Comparison of ENCODE assay signal across 9 mouse cellular contexts in genomic region chr3:41284897-41285296, GRCm38 (mm10).
A peak's percentile ranks its signal among the peaks of the same experiment; 100 is the strongest.
DNase-seq lines count a peak whose midpoint lies in the region; ATAC-seq and TF ChIP-seq lines count a peak whose summit lies in the region.
"Had no signal": no experiment of that assay in that cellular context is flagged by ENCODE, and none has a peak within 500 bp of the region (broad histone marks: within the 10 kb centered on the region; RNA-seq: fewer than 3 reads in every experiment).

No protein-coding gene starts in this region.

- H3K4me2 ChIP-seq in embryonic facial prominence, embryonic 14.5 days (ENCODE audit: low read depth, low read length) = peak overlapping the region; percentile 10
- H3K4me2 ChIP-seq in hindbrain, embryonic 13.5 days = no peak overlapping the region
- H3K4me2 ChIP-seq in limb, embryonic 11.5 days (ENCODE audit: low read depth, severe bottlenecking) = peak overlapping the region; percentile 28; the same call in 1 of the 2 replicates
- peak overlapping the region; percentile 71 for H3K4me2 ChIP-seq in myocyte (ENCODE audit: low read depth)
- H3K4me2 ChIP-seq: midbrain, embryonic 12.5 days had no signal

- 15% methylated on average over 13 of the region's 13 CpGs for WGBS in embryonic facial prominence, embryonic 14.5 days
- 25% methylated on average over 13 of the region's 13 CpGs for WGBS in hindbrain, embryonic 13.5 days
- 10% methylated on average over 13 of the region's 13 CpGs for WGBS in limb, embryonic 11.5 days

- ATAC-seq in embryonic facial prominence, embryonic 14.5 days (ENCODE audit: low read depth) = peak; percentile 79
- ATAC-seq in hindbrain, embryonic 13.5 days (ENCODE audit: low FRiP score) = peak; percentile 66; the same call in 1 of the 2 replicates
- ATAC-seq in limb, embryonic 11.5 days (ENCODE audit: insufficient number of reproducible peaks, low FRiP score, low TSS enrichment, low read depth) = peak; percentile 66; the same call in 1 of the 2 replicates
- ATAC-seq in erythroblast, adult 5-6 weeks (replicated peaks; ENCODE audit: low FRiP score, poor library complexity, severe bottlenecking) = no peak

- TF ChIP-seq POLR2A in myocyte (IDR thresholded peaks at IDR 0.05; ENCODE audit: insufficient read length, low read depth) = no peak

- H3K4me1 ChIP-seq in embryonic facial prominence, embryonic 14.5 days (ENCODE audit: control insufficient read depth, insufficient read depth, low read length) = peaks cover 19% of the 10 kb centered on the region
- H3K4me1 ChIP-seq in hindbrain, embryonic 13.5 days (replicated peaks) = peaks cover 10% of the 10 kb centered on the region; the same call in 1 of the 2 replicates
- peaks cover 11% of the 10 kb centered on the region; the same call in 1 of the 2 replicates for H3K4me1 ChIP-seq in limb, embryonic 11.5 days (ENCODE audit: control insufficient read depth, insufficient read depth, low read length)
- H3K4me1 ChIP-seq: midbrain, embryonic 12.5 days had no signal

- no peaks in the 10 kb centered on the region for H3K36me3 ChIP-seq in embryonic facial prominence, embryonic 14.5 days (ENCODE audit: control insufficient read depth, insufficient read depth, low read length)
- no peaks in the 10 kb centered on the region for H3K36me3 ChIP-seq in hindbrain, embryonic 13.5 days
- H3K36me3 ChIP-seq in limb, embryonic 11.5 days (ENCODE audit: control insufficient read depth, insufficient read depth, low read length) = no peaks in the 10 kb centered on the region
- no peaks in the 10 kb centered on the region for H3K36me3 ChIP-seq in myocyte (ENCODE audit: control insufficient read depth, insufficient read depth)
- H3K36me3 ChIP-seq: midbrain, embryonic 12.5 days had no signal

- DNase-seq in right cerebral cortex, adult 2 months (ENCODE audit: low spot score in 2 of 2) = peak; percentile 21 to 42
- DNase-seq in right cerebral cortex, postnatal 4 days = no peak
- DNase-seq in embryonic facial prominence, embryonic 14.5 days (ENCODE audit: low spot score) = peak; percentile 87
- peak; percentile 62 for DNase-seq in limb, embryonic 11.5 days (ENCODE audit: low spot score)
- no peak for DNase-seq in cerebellum, adult 11 months

- H3K4me3 ChIP-seq in embryonic facial prominence, embryonic 14.5 days (ENCODE audit: low read depth, low read length) = no peak overlapping the region
- H3K4me3 ChIP-seq in hindbrain, embryonic 13.5 days = no peak overlapping the region
- H3K4me3 ChIP-seq in limb, embryonic 11.5 days (ENCODE audit: low read depth, low read length) = no peak overlapping the region
- no peak overlapping the region for H3K4me3 ChIP-seq in myocyte
- H3K4me3 ChIP-seq: midbrain, embryonic 12.5 days had no signal

- H3K9me3 ChIP-seq in embryonic facial prominence, embryonic 14.5 days (ENCODE audit: control insufficient read depth, low read length) = no peaks in the 10 kb centered on the region
- H3K9me3 ChIP-seq in hindbrain, embryonic 13.5 days = no peaks in the 10 kb centered on the region
- no peaks in the 10 kb centered on the region for H3K9me3 ChIP-seq in limb, embryonic 11.5 days (ENCODE audit: control insufficient read depth, low read length)
- H3K9me3 ChIP-seq: midbrain, embryonic 12.5 days had no signal

- H3K9ac ChIP-seq in embryonic facial prominence, embryonic 14.5 days (ENCODE audit: low read depth, low read length) = no peak overlapping the region
- H3K9ac ChIP-seq in hindbrain, embryonic 13.5 days = no peak overlapping the region
- H3K9ac ChIP-seq in limb, embryonic 11.5 days (ENCODE audit: low read length) = no peak overlapping the region
- H3K9ac ChIP-seq: midbrain, embryonic 12.5 days had no signal

- no peaks in the 10 kb centered on the region for H3K79me2 ChIP-seq in myocyte (ENCODE audit: control insufficient read depth, insufficient read depth)

- peak overlapping the region; percentile 23 for H3K27ac ChIP-seq in embryonic facial prominence, embryonic 14.5 days (replicated peaks; ENCODE audit: low read depth, low read length)
- H3K27ac ChIP-seq in hindbrain, embryonic 13.5 days = no peak overlapping the region
- H3K27ac ChIP-seq in limb, embryonic 11.5 days (replicated peaks; ENCODE audit: low read depth, low read length) = no peak overlapping the region
- H3K27ac ChIP-seq: midbrain, embryonic 12.5 days had no signal

- no peaks in the 10 kb centered on the region for H3K27me3 ChIP-seq in embryonic facial prominence, embryonic 14.5 days (replicated peaks; ENCODE audit: control insufficient read depth, insufficient read depth, low read length)
- no peaks in the 10 kb centered on the region for H3K27me3 ChIP-seq in hindbrain, embryonic 13.5 days
- H3K27me3 ChIP-seq in limb, embryonic 11.5 days (ENCODE audit: control insufficient read depth, insufficient read depth, low read length) = no peaks in the 10 kb centered on the region
- no peaks in the 10 kb centered on the region for H3K27me3 ChIP-seq in myocyte (ENCODE audit: control insufficient read depth, insufficient read depth, insufficient read length)
- H3K27me3 ChIP-seq: midbrain, embryonic 12.5 days had no signal

- no peak overlapping the region for H3ac ChIP-seq in myocyte (ENCODE audit: control insufficient read depth, insufficient read length)

TF ChIP-seq in myocyte, 11 proteins besides CTCF, POLR2A, EP300 and RAD21:
- peak in 1 of 3 experiments; percentile 37 for TF ChIP-seq MYOD1 (IDR thresholded peaks at IDR 0.05; ENCODE audit: control insufficient read depth in 1 of 3, insufficient read length in 2 of 3, low read depth in 2 of 3)
- no peak for TF ChIP-seq REST (IDR thresholded peaks at IDR 0.05; ENCODE audit: insufficient read depth, insufficient read length)
- TF ChIP-seq TCF3 (IDR thresholded peaks at IDR 0.05; ENCODE audit: insufficient read length, low read depth) = no peak
- TF ChIP-seq E2F4 (IDR thresholded peaks at IDR 0.05; ENCODE audit: insufficient read depth) = no peak
- TF ChIP-seq POLR2AphosphoS2 (IDR thresholded peaks at IDR 0.05; ENCODE audit: insufficient read length, low read depth) = no peak
- TF ChIP-seq USF1 (IDR thresholded peaks at IDR 0.05; ENCODE audit: low read depth) = no peak
- no peak for TF ChIP-seq SRF (IDR thresholded peaks at IDR 0.05; ENCODE audit: control insufficient read depth, insufficient read length, low read depth)
- TF ChIP-seq MAX (IDR thresholded peaks at IDR 0.05; ENCODE audit: low read depth) = no peak
- TF ChIP-seq TCF12 (IDR thresholded peaks at IDR 0.05; ENCODE audit: insufficient read depth, poor library complexity, severe bottlenecking) = peak; percentile 80
- TF ChIP-seq MYOG (IDR thresholded peaks at IDR 0.05; ENCODE audit: control insufficient read depth in 1 of 3, insufficient read depth in 1 of 3, insufficient read length in 2 of 3, low read depth in 2 of 3) = no peak
- peak; percentile 49 for TF ChIP-seq CEBPB (IDR thresholded peaks at IDR 0.05; ENCODE audit: insufficient read depth, poor library complexity, severe bottlenecking)

Comparison
In these comparisons a context has a peak if more than half of its experiments do, and no peak if none do; other contexts are left out.
1. DNase-seq: peak in right cerebral cortex, adult 2 months (2 of 2), embryonic facial prominence, embryonic 14.5 days (single experiment) and limb, embryonic 11.5 days (single experiment); none in right cerebral cortex, postnatal 4 days (single experiment) and cerebellum, adult 11 months (single experiment).